Mouse (Mus musculus): ENCODE results near the gene Cbfa2t3.

The Cbfa2t3 gene

DNA sequence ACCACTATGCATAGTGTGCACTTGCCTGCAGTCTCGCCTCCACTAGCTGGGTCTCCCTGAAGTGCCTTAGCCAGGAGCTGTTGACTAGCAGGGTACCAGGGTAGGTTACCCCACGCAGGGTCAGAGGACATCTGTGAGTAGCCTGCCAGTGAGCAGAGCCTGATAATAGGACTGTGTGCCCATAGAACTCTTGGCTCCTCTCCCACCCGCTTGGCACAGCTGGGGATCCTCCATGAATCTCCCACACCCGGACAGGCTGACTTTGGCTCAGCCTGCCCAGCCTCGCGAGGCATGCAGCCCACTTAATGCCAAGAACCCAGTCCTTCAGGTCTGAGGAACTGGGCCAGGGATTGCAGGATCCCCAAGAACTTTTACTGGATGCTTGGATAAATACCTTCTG, 7.9 kb downstream of the Cbfa2t3 start:
- no peak for DNase-seq (ENCODE audit: low read depth, low spot score)

GRCm38 (mm10) chr8:122689315-122689714, 9.6 kb downstream of the Cbfa2t3 start:
- no peak for DNase-seq (ENCODE audit: low read depth, low spot score)

DNA sequence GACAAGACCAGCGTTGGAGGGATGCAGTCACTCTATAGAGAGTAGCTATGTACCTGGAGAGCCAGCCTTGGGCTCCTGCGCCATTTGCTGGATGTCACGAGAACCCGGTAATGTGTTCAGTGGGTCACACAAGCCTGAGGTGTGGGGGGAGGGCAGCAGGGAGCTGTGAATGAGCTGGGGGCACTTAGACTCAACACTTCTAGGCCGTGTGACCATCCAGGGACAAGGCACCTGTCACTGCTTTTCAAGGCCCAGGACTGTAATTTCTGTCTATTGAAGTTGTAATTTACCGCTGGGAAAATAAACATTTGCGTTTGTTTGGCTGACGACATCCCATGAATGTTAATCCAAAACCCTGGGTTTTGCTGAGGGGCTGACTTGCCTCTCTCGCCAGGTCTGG, 12.0 kb downstream of the Cbfa2t3 start:
- DNase-seq (ENCODE audit: low read depth, low spot score) = no peak

DNA sequence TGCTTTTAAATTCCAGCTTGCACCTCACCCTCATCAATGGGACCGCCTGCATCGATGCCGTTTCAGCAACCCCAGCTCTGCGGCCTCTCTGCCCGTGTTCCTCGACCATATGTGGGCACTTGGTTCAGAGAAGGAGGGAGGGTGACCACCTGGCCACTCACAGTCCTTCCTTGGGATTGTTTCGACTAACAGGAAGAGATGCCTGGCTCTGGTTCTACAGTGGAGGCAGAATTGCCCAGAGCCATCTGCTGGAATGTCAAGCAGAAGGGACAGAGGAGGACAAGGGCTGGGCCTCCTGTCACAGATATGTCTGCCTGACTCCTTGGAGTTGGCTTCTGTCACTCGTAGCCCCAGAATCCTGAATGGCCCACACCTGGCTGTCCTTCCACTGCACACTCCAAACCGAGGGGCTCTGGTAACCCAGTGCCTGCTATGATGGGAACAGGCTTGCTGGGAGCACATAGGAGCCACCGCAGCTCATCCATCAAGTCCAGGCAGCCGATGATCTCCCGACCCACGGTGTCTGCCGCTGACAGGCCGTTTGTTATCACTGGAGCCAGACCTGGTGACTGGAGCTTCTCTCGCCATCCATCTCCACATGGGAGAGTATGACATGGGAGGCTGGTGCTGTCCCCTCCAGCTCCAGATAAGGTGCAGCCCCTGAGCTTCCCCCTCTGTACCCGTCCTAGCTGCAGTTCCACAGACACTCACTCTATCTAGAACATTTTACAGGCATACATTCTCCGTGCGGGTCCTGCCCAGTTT, 13.6 kb downstream of the Cbfa2t3 start:
- DNase-seq (ENCODE audit: low read depth, low spot score) = no peak

GRCm38 (mm10) chr8:122682820-122683219, 16.1 kb downstream of the Cbfa2t3 start:
- DNase-seq (ENCODE audit: low read depth, low spot score) = no peak

DNA sequence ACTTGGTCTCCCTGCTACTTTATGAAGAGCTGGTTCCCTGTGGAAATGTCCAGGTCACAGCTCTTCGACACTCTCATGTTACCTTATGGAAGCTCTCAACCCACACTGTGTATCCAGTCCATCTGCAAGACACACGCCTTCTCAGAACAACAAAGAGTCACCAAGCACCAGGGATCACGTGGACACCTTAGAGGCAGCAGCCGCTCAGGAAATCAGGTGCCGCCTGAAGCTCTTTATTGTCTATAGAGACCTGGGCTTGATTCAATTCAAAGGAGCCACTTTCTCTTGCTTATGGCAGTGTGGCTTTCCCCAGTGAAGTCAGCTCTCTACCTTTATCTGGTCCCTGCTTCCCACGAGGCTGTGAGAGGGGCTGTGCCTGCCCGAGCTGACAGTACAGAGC, 18.7 kb downstream of the Cbfa2t3 start:
- DNase-seq (ENCODE audit: low read depth, low spot score) = no peak

- no peak for DNase-seq (ENCODE audit: low read depth, low spot score)
Measured at GRCm38 (mm10) chr8:122679325-122679920, 19.5 kb downstream of the Cbfa2t3 start.

DNA sequence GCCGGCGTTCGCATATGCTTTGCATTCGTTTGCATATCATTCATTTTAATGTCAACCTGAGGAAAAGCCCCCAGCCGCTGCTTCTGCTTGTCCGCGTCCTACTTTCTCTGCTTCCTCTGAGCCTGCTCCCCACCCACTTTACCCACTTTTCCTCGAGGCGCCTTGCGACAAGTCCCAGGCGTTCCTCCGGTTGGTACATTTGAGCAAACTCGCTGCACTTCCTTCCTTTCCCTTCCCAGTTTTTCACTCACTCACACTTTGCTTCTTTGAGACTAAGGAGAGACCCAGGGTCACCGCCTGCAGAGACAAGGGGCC, 20.1 kb downstream of the Cbfa2t3 start:
- no peak for DNase-seq (ENCODE audit: low read depth, low spot score)

- DNase-seq (ENCODE audit: low read depth, low spot score) = peak; percentile 56
Measured at GRCm38 (mm10) chr8:122678061-122678895, 20.6 kb downstream of the Cbfa2t3 start.

DNA sequence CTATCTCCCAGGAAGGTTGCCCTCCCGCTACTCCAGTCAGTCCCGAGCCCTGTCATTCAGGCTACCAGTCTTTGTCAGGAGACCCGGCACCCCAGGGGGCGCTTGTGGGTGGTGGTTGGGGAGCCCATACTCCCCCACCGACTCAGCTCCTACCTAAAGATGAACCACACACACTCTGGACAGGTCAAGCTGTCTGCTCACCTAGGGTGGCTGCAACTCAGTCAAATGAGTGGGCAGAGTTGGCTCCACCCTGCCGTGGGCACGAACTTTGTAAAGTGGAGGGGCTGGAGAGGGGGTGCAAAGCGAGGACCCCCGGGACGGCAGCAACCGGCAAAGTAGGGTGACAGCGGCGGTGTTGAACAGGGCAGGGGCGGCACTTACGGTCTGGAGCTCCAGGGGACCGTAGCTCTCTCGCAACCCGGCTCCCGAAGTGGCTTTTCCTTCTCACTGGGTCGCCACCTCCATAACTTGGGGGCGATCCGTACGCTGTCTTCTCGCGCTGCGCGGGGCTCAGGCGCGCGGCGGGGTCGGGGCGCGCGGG, 21.4 kb downstream of the Cbfa2t3 start:
- no peak for DNase-seq (ENCODE audit: low read depth, low spot score)

DNA sequence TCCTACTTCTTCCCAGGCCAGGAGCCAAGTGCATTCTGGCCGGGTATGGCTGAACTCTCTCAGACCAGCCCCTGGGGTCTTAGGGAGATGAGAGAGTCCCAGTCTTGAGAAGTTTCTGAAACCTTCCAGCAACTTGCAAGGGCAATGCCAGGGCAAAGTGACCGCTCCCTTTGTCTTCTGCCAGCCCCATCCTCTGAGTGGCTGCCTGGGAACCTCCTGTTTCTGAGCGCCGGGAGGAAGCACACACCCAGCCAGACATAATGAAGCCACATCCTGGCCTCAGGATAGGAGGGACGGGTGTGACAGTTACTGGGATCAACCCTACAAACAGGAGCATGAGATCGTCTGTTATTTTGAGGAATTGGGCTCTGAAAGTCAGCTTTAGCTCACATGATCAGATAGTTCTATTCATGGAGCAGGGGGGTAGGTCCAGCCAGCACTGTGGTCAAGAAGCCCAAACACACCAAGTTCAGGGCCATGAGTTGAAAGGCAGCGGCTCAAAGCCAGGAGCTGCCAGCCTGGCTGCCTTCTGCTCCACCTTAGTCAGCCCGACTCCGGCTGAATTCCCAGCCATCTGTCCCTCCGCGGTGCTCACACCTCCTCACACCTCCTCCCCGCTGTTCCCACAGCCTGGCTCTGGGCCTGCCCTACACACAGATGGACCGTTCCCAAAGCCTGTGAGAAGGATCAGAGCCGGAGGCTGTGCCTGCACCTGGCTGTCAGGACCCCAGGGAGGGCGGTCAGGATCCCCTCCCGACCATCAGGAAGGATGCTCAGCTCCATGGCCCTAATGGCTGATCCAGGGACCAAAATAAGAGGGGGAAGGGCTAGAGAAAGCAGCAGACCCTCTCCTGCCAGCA, 22.1 kb downstream of the Cbfa2t3 start:
- no peak for DNase-seq (ENCODE audit: low read depth, low spot score)

DNA sequence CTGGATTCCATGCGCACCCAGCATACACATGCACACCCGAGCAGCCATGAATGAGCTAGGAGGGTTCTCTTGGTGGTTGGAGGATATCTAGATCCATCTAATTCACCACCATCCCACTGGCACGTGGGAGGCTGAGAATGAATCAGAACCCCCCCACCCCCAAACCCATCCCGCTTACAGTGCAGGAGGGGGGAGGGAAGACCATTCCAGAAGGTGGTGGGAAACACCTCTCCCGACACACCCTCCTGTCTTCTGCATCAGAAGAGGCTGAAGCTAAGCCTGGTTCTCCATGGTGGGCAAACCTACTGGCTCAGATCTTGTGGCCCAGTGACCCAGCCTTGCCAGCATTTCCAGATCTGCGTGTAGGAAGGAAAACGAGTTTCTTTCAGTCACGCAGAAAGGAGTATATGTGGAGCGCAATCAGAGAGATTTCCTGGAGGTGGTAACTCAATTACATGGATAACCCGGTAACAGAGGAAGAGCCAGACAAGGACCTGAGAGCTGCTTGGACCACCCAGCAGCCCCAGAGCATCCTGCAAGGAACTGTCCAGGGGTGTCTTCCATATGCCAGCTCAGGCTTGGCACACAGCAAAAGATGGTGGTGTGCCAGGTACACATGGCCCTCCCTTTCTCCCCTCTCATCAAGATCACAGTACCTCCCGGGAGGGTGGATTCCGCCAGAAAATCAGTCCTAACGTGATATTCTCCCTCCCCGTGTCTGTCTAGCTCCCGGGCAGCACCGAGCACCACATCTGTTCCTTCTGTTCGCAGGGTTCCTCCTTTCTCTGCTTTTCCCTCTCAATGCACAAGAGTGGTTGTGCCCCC, 23.1 kb downstream of the Cbfa2t3 start:
- no peak for DNase-seq (ENCODE audit: low read depth, low spot score)

DNA sequence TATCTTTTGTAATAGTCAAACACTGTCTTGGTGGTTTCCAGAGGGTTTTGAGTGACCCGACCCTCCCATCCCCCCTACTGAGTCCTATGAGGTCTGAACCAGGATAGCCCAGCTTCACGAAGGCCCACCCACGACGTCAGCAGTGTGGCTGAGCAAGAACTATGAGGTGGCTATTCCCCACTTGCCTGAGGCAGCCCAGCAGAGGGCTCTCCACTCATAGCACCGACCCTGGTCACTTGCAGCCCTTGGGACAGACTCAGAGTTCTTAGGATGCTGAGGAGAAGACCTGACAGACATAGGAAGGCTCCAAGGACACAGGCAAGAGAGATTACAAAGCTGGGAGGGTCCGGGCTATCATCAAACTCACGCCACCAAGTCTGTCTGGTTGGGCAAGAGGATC, 23.9 kb downstream of the Cbfa2t3 start:
- no peak for DNase-seq (ENCODE audit: low read depth, low spot score)

DNA sequence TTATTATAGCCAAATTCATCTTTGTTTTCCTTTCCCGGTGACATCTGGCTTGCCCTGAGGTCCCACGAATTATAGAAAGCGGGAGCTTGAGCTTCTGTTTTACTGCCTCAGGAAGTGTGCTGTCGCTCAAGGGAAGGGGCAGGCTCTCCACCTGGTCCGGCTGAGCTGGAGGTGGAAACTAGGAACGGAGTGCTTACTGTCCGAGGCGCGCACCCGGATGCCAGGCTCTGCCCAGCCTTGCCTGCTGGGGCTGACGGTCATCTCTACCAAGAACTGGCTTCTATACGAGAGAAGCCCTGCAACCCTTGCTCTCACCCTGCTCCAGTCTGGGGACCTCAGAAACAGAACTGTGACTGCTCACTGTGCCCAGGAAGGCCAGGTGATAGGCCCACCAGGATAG, 24.9 kb downstream of the Cbfa2t3 start:
- DNase-seq (ENCODE audit: low read depth, low spot score) = no peak

GRCm38 (mm10) chr8:122671894-122672293, 27.0 kb downstream of the Cbfa2t3 start:
- DNase-seq (ENCODE audit: low read depth, low spot score) = no peak

- DNase-seq (ENCODE audit: low read depth, low spot score) = no peak
Measured at GRCm38 (mm10) chr8:122670718-122671117, 28.2 kb downstream of the Cbfa2t3 start.

DNA sequence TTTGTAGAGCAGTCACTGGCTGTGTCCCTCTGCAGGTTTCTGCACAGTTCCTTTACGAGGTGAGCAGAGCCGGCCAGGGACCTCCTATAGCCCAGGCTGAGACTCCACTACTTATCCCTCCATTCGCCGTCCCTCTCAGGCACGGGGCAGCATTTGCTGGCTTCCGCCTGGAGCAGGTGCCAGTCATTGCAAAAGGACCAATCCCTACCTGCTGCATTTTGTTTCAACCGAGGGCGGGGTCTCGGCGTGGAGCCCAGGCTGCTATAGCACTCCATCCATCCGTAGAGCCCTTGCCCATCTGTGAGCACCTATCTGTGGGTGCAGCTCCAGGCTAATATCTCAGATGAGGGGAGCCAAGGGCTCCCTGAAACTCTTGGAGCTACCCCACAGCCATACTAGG, 28.9 kb downstream of the Cbfa2t3 start:
- no peak for DNase-seq (ENCODE audit: low read depth, low spot score)

DNA sequence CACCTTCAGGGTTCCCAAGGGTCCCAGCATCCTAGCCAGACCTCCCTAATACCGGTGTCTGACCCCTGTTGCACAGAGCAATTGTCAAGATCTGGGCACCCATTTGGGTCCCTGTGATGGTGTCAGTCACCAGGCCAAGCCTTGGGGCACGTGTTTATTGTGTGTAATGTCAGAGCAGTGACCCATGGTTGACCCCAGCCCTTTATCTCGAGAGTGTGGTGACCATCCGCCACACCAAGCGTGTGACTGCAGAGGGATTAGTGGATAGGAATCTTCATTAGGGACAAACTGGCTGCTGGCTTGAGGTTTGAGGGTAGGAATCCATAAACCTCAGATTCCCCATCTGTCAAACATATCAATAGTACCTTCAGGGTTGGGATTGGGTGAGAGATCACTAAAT, 29.5 kb downstream of the Cbfa2t3 start:
- DNase-seq (ENCODE audit: low read depth, low spot score) = no peak

DNA sequence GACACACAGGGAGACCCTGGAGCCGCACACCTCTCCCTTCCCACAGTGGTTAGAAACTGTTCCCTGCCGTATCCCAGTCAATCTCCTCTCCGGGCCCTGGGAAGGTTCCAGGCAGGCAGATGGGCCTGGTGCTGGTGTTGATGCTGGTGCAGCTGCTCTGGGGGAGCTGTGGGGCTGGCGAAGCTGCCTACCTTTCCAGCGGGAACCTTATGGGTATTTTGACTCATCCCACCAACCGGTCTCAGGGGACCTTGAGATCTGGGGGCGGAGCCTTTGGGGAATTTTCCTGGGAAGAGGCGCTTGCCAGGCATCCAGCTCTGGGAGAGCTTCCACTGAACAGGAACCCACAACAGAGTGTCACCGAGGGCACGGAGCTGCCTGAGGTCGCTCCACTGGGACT, 31.1 kb downstream of the Cbfa2t3 start:
- no peak for DNase-seq (ENCODE audit: low read depth, low spot score)

DNA sequence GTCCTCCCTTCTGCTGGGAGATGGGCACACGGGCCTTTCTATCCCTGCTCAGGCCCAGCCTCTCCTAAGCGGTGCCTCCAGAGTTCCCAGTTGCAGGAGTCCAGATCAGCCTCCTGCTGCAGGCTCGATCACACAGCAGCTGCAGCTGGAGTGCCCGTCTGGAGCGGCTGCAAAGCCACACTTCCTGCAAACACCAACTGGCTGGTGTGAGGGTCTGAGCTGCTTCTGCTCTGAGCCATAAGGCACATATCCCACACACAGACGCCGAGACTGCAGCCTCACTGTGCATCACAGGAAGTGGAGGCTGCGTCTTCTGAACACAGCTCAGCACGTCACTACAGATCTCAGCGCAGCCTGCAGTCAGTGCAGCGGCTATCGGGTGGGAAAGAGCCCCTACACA, 32.1 kb downstream of the Cbfa2t3 start:
- DNase-seq (ENCODE audit: low read depth, low spot score) = no peak

- DNase-seq (ENCODE audit: low read depth, low spot score) = no peak
Measured at GRCm38 (mm10) chr8:122666338-122666764, 32.6 kb downstream of the Cbfa2t3 start.
